ENCODE assay signal across 8 mouse cellular contexts in genomic region chr19:29361468-29362130, GRCm38 (mm10). TPM values are rescaled to one million over a fixed set of nuclear protein-coding genes. Genes with fewer than 3 reads are reported as not detected.
DNase-seq lines count a peak whose midpoint lies in the region; ATAC-seq and TF ChIP-seq lines count a peak whose summit lies in the region.

No protein-coding gene starts in this region.

- H3K27me3 ChIP-seq in embryonic facial prominence, embryonic 15.5 days = no peaks in the 10 kb centered on the region
- no peaks in the 10 kb centered on the region for H3K27me3 ChIP-seq in kidney, embryonic 15.5 days

- DNase-seq in 416B (ENCODE audit: low read depth) = peak; percentile 84
- peak; percentile 91 to 94 for DNase-seq in heart, adult 9 months (ENCODE audit: low spot score in 2 of 2)
- peak; percentile 94 for DNase-seq in liver
- peak; percentile 87 to 92 for DNase-seq in spleen, postnatal 4 days (ENCODE audit: low spot score in 2 of 2)

- H3K4me2 ChIP-seq in embryonic facial prominence, embryonic 15.5 days (replicated peaks) = peak overlapping the region; percentile 82
- peak overlapping the region; percentile 74 for H3K4me2 ChIP-seq in kidney, embryonic 15.5 days

- 1% methylated on average over 33 of the region's 33 CpGs for WGBS in bone marrow, adult 2 months
- 2% methylated on average over 33 of the region's 33 CpGs for WGBS in embryonic facial prominence, embryonic 15.5 days
- 2% methylated on average over 33 of the region's 33 CpGs for WGBS in kidney, embryonic 15.5 days

- ATAC-seq in embryonic facial prominence, embryonic 15.5 days (ENCODE audit: insufficient number of reproducible peaks, low FRiP score, low TSS enrichment, low read depth) = peak; percentile 99
- ATAC-seq in kidney, embryonic 15.5 days (replicated peaks; ENCODE audit: low FRiP score) = peak; percentile 100
- ATAC-seq in monocyte, adult 5-6 weeks (replicated peaks; ENCODE audit: insufficient number of reproducible peaks, low FRiP score, low TSS enrichment, poor library complexity, severe bottlenecking) = peak; percentile 93

- peak overlapping the region; percentile 96 for H3K4me3 ChIP-seq in bone marrow, adult 2 months (replicated peaks; ENCODE audit: control insufficient read depth, low read depth, low read length)
- peak overlapping the region; percentile 71 for H3K4me3 ChIP-seq in embryonic facial prominence, embryonic 15.5 days (replicated peaks)
- H3K4me3 ChIP-seq in kidney, embryonic 15.5 days (replicated peaks) = peak overlapping the region; percentile 59

- 0 out of 2 replicates have a peak, but pooled peaks cover 6% of the 10 kb centered on the region for H3K36me3 ChIP-seq in embryonic facial prominence, embryonic 15.5 days
- no peaks in the 10 kb centered on the region; the same call in 1 of the 2 replicates for H3K36me3 ChIP-seq in kidney, embryonic 15.5 days

- H3K9ac ChIP-seq in embryonic facial prominence, embryonic 15.5 days = peak overlapping the region; percentile 67
- peak overlapping the region; percentile 52 for H3K9ac ChIP-seq in kidney, embryonic 15.5 days

- peak overlapping the region; percentile 75 for H3K27ac ChIP-seq in bone marrow, adult 2 months (ENCODE audit: control insufficient read depth, insufficient read depth, low read depth, low read length, poor library complexity)
- H3K27ac ChIP-seq in embryonic facial prominence, embryonic 15.5 days (replicated peaks) = no peak overlapping the region
- no peak overlapping the region for H3K27ac ChIP-seq in kidney, embryonic 15.5 days

- peaks cover 2% of the 10 kb centered on the region; the same call in 1 of the 2 replicates for H3K4me1 ChIP-seq in bone marrow, adult 2 months (ENCODE audit: control insufficient read depth, insufficient read depth, low read length)
- peaks cover 16% of the 10 kb centered on the region for H3K4me1 ChIP-seq in embryonic facial prominence, embryonic 15.5 days
- peaks cover 14% of the 10 kb centered on the region for H3K4me1 ChIP-seq in kidney, embryonic 15.5 days

- peak; percentile 76; the same call in 1 of the 2 replicates for TF ChIP-seq POLR2A in bone marrow, adult 2 months (IDR thresholded peaks at IDR 0.05; ENCODE audit: borderline replicate concordance, control insufficient read depth, low read depth, low read length)

- no peaks in the 10 kb centered on the region for H3K9me3 ChIP-seq in embryonic facial prominence, embryonic 15.5 days (replicated peaks)
- H3K9me3 ChIP-seq in kidney, embryonic 15.5 days (replicated peaks) = no peaks in the 10 kb centered on the region

- no peak for TF ChIP-seq CTCF in bone marrow, adult 2 months (IDR thresholded peaks at IDR 0.05; ENCODE audit: control insufficient read depth, insufficient read depth, low read length)

RNA-seq across cellular contexts. Expression of gene Plgrkt, which starts 5.6 kb away (rescaled TPM):
- 38.5 and 55.8 TPM in 2 replicates for polyA plus RNA-seq in bone marrow, adult 2 months (2011; ENCODE audit: insufficient read depth, insufficient read length, low replicate concordance, missing spikeins)
- 79.0 and 83.9 TPM in 2 replicates for polyA plus RNA-seq in embryonic facial prominence, embryonic 15.5 days (2015; fragmentation: Nextera tagmentation; extraction: Ambion mirVana)
- 51.1 and 52.9 TPM in 2 replicates for polyA plus RNA-seq in kidney, embryonic 15.5 days (2015; fragmentation: Nextera tagmentation; extraction: Ambion mirVana)
- 110 to 162 TPM (median 162 TPM) in 3 replicates for total RNA-seq in monocyte, adult 5-6 weeks (2017)

RNA-seq across cellular contexts. Expression of gene Cd274, which starts 5.7 kb away (rescaled TPM):
- polyA plus RNA-seq in bone marrow, adult 2 months (2011; ENCODE audit: insufficient read depth, insufficient read length, low replicate concordance, missing spikeins) = 2.1 and 2.9 TPM in 2 replicates
- 0.71 and 0.72 TPM in 2 replicates for polyA plus RNA-seq in embryonic facial prominence, embryonic 15.5 days (2015; fragmentation: Nextera tagmentation; extraction: Ambion mirVana)
- 0.16 and 0.28 TPM in 2 replicates for polyA plus RNA-seq in kidney, embryonic 15.5 days (2015; fragmentation: Nextera tagmentation; extraction: Ambion mirVana)
- total RNA-seq in monocyte, adult 5-6 weeks (2017) = 80.1 to 92.8 TPM (median 86.9 TPM) in 3 replicates

RNA-seq across cellular contexts. Expression of gene Rln1, which starts 27.1 kb away (rescaled TPM):
- not detected in 2 replicates for polyA plus RNA-seq in bone marrow, adult 2 months (2011; ENCODE audit: insufficient read depth, insufficient read length, low replicate concordance, missing spikeins)
- polyA plus RNA-seq in embryonic facial prominence, embryonic 15.5 days (2015; fragmentation: Nextera tagmentation; extraction: Ambion mirVana) = 0.16 and 0.39 TPM in 2 replicates
- 0.31 and 0.46 TPM in 2 replicates for polyA plus RNA-seq in kidney, embryonic 15.5 days (2015; fragmentation: Nextera tagmentation; extraction: Ambion mirVana)
- 0.29 TPM in 1 of 3 replicates, not detected in the others for total RNA-seq in monocyte, adult 5-6 weeks (2017)

RNA-seq across cellular contexts. Expression of gene Insl6, which starts 36.4 kb away (rescaled TPM):
- 1.4 and 2.9 TPM in 2 replicates for polyA plus RNA-seq in bone marrow, adult 2 months (2011; ENCODE audit: insufficient read depth, insufficient read length, low replicate concordance, missing spikeins)
- polyA plus RNA-seq in embryonic facial prominence, embryonic 15.5 days (2015; fragmentation: Nextera tagmentation; extraction: Ambion mirVana) = 9.0 and 9.9 TPM in 2 replicates
- 5.2 and 7.1 TPM in 2 replicates for polyA plus RNA-seq in kidney, embryonic 15.5 days (2015; fragmentation: Nextera tagmentation; extraction: Ambion mirVana)
- total RNA-seq in monocyte, adult 5-6 weeks (2017) = 10.8 to 13.7 TPM (median 11.6 TPM) in 3 replicates

RNA-seq across cellular contexts. Expression of gene Pdcd1lg2, which starts 49.1 kb away (rescaled TPM):
- 0.92 TPM in 1 of 2 replicates, not detected in the other for polyA plus RNA-seq in bone marrow, adult 2 months (2011; ENCODE audit: insufficient read depth, insufficient read length, low replicate concordance, missing spikeins)
- polyA plus RNA-seq in embryonic facial prominence, embryonic 15.5 days (2015; fragmentation: Nextera tagmentation; extraction: Ambion mirVana) = not detected in 2 replicates
- polyA plus RNA-seq in kidney, embryonic 15.5 days (2015; fragmentation: Nextera tagmentation; extraction: Ambion mirVana) = not detected in 2 replicates
- 3.8 to 7.9 TPM (median 6.5 TPM) in 3 replicates for total RNA-seq in monocyte, adult 5-6 weeks (2017)
